Mouse (Mus musculus): ENCODE data around the gene Dag1. TPM values are rescaled to one million over a fixed set of nuclear protein-coding genes. Genes with fewer than 3 reads are reported as not detected.
A peak's percentile ranks its signal among the peaks of the same experiment; 100 is the strongest.
"Not testable (repeated sequence)": the region's sequence is repeated elsewhere in the genome, so short reads cannot be mapped to it uniquely, and the experiment has no call there.

Dag1 gene
- total RNA-seq, 2 experiments from 2014 or later: 132 to 136 TPM

DNA sequence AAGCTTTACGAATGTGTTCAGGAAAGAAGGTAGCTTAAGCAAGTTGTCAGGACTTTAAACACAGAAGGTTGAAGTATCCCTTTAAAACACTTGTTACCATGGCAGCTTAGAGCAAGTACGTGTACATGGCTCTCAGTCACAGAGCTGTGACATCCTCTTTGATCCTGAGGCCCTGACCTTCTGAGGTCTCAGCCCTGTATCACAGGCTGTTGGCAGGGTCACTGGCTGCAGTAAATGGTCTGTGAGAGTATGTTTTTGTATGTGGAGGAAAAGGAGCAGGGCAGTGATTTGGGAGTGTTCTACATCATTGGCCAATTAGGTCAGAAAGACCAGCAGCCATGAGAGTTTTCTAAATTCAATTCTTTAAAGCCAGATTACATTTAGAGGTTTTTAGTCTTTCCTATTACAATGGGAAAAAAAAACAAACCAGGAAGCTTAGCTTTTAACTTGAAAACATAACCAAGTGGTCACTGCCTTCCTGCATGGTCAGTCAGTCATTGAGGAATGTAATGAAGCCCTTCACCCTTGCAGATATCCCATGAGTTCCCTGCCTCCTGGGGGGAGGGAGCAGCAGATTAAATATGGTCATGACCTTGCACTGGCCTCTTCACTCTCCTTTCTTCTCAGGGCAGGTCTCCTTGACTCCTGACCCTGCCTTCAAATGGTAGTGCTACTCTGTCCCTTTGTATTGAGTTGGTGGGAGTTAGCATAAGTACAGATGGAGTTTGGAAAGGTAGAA is 35.7 kb downstream of the Dag1 start:
- no peak for DNase-seq (ENCODE audit: low spot score in 2 of 2)

DNA sequence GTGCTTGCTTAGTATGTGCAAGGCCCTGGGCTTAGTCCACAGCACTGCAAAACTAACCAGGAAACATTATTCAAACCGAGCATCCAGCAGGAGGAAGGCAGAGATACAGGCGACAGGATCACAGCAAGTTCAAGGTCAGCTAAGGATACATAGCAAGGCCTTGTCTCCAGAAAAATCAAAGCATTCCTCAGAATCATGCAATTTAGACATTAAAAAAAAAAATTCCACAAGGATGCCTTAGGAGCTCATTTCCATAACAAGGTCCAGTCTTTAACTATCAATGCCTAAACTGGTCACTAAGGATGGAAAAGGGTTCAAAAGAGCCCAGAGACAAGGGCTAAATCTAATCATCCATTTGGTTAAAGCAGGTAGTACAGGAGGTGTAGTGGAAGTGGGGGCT is 38.6 kb downstream of the Dag1 start:
- DNase-seq (ENCODE audit: low spot score in 2 of 2): no peak

DNA sequence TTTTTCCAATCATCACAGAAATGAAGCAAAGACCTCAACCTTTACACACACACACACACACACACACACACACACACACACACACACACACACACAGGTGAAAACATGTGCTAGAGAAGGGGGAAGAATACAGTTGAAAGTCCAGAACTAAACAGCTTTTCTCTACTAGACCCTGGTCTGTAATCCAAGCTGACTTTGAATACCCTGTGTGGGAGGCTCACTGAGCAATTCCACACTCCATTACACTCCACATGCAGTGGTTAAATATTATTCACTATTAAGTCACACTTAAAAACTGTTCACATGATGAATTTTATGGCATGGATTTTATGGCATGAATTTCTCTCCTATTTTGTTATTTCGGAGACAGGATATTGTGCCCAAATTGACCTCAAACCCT is 40.1 kb downstream of the Dag1 start:
- DNase-seq (ENCODE audit: low spot score in 2 of 2): no peak

DNA sequence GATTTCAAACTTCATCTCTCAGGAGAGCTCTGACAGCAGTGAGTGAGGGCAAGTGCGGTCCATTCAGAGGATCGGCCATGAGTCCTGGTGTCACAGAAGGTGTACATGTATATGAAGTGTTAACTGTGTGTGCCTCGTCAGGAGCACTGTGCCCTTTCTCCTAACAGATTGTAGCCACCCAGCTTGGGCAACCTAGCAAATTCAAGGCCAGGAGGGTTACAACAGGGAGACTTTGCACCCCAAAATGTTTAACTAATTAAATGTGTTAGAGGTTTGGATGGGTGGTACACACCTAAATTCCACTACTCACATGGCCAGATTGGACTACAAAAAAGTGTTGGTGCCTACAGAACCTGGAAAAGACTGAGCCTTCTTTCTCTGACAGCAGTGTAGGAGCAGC is 42.2 kb downstream of the Dag1 start:
- DNase-seq (ENCODE audit: low spot score in 2 of 2): no peak

DNA sequence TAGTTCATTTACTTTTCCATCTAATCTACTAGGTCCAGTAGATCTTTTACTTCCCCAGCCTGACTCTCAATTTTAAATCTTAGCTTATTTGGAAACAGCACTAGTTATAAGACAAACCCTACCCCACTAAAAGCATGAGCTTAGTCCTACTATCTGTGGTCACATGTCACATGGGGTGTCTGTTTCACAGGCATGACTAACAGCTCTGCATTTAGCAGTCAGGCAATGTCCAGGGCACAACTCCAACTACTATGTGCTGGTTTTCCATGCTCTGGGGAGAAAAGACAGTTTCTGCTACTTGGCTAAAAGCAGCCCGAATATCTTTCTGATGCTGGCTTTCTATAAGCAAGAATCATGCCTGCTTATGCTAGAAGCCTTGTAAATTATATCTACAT is 43.4 kb downstream of the Dag1 start:
- no peak for DNase-seq (ENCODE audit: low spot score in 2 of 2)

- no peak for DNase-seq (ENCODE audit: low spot score in 2 of 2)
Observed at GRCm38 (mm10) chr9:108219766-108220379, 43.9 kb downstream of the Dag1 start.

DNA sequence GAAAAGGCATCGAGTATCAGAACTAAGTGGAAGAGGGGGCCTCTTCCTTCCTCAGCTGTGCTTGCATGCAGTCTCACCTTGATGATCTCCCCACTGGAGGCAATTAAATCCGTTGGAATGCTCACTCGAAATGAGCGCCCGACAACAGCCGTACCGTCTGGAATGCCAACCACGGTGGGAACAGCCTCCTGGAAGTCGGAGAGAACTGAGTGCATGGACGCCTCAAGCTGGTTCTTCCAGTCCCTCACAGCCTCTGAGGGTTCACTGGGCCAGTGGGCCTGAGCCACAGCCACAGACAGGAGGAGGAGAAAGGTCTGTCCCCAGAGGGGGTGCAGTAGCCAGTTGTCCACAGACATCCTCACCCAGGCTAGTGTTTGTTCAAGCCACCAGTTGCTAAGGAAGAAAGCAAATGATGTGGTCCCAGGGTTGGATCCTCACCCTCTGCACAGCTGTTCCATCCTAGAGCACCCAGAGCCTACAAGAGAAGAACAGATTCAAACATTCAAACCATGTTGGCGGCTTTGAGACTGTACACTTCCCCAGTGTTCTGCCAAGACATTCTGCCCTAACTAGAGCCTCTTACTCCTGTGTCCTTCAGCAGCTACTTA is 45.7 kb downstream of the Dag1 start:
- DNase-seq (ENCODE audit: low spot score in 2 of 2): no peak

DNA sequence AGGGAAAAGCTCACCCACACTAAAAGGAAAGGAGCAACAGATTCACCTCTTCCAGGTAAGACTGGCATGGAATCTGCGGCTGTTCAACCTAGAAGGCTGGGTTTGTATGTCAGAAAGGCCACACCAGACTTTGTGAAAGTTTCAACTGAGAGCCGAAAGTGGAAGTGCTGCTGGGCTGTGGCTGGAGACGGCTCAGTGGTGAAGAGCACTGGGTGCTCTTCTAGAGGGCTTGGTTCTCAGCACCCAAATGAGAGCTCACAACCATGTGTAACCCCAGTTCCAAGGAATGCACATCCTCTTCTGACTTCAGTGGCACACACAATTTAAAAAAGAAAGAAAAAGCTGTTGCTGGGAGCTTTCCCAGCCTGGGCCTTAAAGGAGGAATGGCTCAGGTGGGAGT is 46.4 kb downstream of the Dag1 start:
- DNase-seq (ENCODE audit: low spot score in 2 of 2): no peak

DNA sequence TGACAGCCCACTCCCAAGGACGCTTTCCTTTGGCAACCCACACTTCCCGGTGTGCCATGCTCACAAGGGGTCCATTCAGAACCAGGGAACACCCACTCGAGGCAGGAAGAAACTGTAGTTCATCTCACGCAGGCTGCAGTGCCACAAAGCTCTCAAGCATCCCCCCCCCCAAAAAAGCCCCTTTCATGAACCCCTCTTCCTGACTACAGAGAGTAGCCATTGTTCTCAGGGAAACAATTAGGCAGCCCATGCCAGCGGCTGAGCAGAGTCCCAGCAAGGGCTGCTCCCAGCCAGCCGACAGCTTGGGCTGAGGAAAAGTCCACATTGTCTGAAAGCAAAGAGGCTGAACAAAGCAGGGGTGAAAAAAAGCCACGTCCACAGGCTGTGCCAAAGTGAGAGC is 50.7 kb downstream of the Dag1 start:
- DNase-seq (ENCODE audit: low spot score in 2 of 2): no peak

- no peak for DNase-seq (ENCODE audit: low spot score in 2 of 2)
Observed at GRCm38 (mm10) chr9:108212426-108212825, 51.3 kb downstream of the Dag1 start.

DNA sequence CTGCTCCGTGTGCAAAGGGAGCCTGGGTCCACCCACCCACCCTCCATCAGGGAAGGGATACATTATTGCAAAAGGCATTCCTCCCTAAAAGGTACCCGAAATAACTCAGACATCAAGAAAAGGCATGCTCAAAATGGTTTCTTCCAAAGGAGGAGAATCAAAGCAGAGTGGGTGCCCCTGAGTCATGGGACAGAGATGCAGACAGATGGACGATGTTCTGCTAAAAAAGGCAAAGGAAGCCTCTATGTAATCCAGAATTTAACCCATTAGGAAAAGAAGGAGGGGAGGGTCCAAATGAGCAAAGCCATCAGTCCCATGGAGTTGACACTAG is 58.2 kb downstream of the Dag1 start:
- DNase-seq (ENCODE audit: low spot score in 2 of 2): no peak

DNA sequence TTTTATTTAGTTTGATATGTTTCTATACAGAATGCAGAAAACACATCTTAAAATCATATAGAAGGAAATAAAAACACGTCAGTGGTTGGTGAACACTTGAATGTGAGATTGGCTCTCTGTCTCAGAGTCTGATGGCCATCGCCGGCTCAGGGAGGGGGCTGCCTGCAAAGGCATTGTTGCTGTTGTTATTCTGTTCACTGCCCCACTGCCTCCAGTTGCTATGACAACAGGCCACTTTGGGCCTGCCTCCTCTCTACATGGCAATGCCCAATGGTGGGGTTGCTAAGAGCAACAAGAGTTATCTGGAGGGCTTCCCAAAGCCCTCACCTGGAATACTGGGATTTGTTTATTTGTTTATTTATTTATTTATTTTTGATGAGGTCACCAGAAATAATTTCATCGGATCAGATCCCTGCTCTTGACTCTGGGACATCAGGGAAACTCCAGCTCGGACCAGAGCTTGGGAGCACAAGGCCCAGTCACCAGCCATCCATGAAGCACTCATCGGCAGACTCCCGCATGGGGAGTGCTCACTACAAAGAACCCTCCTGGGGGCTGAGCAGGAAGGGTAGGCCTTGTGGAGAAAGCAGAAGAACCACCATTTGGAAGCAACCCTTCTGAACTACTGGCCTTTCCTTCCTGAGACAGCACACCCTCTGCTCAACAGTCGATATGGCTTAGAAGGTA is 58.7 kb downstream of the Dag1 start:
- peak in 1 of 2 experiments; percentile 34 for DNase-seq (ENCODE audit: low spot score in 2 of 2)

DNA sequence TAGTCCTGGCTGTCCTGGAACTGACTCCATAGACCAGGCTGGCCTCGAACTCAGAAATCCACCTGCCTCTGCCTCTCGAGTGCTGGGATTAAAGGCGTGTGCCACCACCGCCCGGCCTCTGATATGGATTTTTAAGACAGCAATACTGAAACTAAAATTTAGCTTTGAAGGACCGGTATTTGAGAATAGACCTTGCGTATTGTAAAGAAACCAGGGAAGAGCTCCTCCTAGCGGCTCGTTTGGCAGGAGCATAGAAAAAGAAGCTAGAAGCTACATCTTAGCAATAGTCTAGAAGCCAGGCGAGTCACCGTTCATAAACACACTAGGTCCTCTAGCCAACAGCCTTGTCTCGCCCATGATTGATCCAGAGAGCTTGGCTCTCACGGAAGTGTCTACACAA is 60.7 kb downstream of the Dag1 start:
- peak; percentile 74 to 80 for DNase-seq (ENCODE audit: low spot score in 2 of 2)

DNA sequence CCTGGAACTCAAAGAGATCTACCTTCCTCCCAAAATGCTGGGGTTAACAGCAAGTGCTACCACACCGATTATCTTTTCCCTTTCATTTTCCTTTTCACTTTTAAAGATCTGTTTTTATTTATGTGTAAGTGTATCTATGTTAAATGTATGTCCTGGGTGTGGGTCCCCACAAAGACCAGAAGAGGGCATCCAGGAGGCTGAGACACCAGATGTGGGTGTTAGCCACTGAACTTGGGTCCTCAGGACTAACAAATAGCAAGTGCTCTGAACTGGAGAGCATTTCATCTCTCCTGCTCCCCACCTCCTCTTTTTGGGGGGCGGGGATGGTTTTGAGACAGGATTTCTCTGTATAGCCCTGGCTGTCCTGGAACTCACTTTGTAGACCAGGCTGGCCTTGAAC is 61.6 kb downstream of the Dag1 start:
- DNase-seq (ENCODE audit: low spot score in 2 of 2): no peak

DNA sequence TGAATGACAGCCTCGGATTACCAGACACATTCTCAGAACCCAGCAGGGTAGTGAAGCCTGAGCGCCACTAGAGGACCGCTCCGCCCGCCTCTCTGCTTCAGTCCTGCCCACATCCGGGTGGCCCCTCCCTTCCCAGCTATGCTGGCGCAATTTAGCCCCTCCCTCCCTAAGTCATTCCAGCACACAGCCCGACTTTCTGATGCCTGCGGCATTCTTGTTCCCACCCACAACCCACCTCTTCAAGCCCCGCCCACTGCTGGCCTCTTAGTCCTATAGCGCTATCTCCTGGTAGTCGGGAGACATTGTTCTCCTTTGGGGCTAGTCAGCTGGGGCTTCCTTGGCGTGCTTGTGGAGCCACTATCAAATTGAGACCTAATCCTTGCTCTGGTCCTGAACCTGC is 62.6 kb downstream of the Dag1 start:
- DNase-seq (ENCODE audit: low spot score in 2 of 2): peak; percentile 86 to 89

GRCm38 (mm10) chr9:108198621-108199020 is 65.1 kb downstream of the Dag1 start:
- no peak for DNase-seq (ENCODE audit: low spot score in 2 of 2)

DNA sequence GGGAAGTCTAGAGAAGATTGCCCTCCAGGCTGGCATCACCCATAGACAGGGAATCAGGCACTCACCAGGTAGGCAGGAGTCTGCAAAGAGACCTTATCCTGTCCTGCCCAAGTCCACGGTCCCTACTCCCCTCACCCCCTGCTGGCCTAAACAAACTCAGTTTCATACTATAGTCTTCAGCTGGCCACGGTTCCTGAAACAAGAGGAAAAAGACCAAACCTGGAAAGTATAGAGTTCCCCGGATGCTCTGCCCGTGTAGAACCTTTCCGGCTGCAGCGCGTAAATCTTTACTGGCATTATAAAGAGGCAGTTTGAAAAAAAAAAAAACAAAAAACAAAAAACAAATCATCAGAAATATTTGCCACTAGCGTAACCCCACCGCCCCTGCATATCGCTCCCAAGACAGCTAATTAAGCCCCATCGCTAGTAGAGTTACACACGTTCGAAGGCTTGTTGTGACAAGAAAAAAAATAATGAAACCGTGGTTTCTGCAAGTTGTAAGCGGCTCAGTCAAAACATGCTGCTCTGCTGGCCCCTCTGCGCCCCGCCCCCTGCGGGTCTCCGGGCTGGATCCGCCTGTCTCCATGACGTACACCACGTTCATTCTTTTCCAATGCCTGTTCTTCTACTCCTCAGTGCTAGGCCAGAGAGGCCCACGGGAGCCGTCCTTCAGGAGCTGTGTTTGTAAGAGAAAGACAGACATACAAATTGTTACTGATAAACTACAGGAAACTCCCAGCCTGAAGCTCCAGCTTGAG is 66.7 kb downstream of the Dag1 start:
- DNase-seq (ENCODE audit: low spot score in 2 of 2): no peak

DNA sequence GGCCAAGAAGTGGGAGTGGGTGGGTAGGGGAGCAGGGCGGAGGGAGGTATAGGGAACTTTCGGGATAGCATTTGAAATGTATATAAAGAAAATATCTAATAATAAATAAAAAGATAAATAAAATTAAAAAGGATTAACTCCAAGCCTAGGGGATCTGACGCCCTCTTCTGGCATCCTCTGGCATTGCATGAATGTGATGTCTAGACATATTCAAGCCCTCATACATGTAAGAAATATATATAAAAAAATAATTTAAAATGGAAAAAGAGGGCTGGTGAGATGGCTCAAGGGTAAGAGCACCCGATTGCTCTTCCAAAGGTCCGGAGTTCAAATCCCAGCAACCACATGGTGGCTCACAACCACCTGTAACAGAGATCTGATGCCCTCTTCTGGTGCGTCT is 67.5 kb downstream of the Dag1 start:
- not testable (repeated sequence) for DNase-seq (ENCODE audit: low spot score in 2 of 2)

DNA sequence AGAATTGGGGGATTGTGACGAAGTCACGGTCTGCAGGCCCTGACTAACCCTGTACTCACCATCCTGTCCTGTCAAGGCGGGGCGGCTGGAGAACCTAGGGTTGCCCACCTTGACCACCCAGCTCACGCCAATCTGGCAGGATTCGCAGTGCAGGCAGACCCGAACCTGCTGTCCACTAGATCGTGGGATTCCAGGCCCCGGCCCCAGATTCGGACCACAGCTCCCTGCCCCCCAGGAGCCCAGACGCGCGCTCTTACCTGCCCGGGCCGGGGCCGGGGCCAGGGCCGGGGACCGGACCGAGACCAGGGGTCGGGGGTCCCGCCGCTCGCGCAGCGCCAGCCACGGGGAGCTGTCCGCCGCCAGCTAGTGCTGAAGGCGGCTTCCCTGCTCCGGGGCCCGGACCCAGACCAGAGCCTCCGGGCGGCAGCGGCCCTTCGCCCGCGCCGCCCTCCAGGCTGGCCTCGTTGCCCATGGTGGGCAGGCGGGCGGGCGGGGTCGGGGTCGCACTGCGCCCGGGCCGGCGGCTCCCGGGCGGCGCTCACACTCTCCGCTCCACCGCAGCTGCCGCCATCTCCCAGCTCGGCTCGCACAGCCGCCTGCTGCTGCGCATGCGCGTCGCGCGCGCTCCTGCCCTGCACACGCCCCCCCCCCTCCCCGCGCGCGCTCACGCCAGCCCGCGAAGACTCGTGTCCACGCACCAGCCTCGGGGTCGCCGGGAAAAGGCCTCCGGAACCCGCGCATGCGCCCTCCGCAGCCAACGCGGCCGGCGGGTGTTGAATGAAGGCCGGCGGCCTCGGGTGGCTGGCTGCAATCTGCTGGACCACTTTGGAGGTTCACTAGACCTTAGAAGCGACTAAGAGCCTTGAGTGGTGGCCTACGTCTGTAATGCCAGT is 73.7 kb downstream of the Dag1 start, which contains the start of gene Bsn:
TSS of gene Bsn (minus strand) at position 598 of the 893 bp plus-strand sequence.
- DNase-seq (ENCODE audit: low spot score in 2 of 2): peak; percentile 78 to 85

GRCm38 (mm10) chr9:108189488-108189786 is 74.3 kb downstream of the Dag1 start:
- no peak for DNase-seq (ENCODE audit: low spot score in 2 of 2)

- no peak for DNase-seq (ENCODE audit: low spot score in 2 of 2)
Observed at GRCm38 (mm10) chr9:108189023-108189422, 74.7 kb downstream of the Dag1 start.

Measured in layer of hippocampus, postnatal 10 days (tissue).